Mouse (Mus musculus): ENCODE measurements at regions not wholly inside any gene's neighbourhood (a gene's known extent, or its start where the extent isn't known, plus 50 kb on each side); places are given as distances from the start of the nearest gene placed in this dataset.

DNA sequence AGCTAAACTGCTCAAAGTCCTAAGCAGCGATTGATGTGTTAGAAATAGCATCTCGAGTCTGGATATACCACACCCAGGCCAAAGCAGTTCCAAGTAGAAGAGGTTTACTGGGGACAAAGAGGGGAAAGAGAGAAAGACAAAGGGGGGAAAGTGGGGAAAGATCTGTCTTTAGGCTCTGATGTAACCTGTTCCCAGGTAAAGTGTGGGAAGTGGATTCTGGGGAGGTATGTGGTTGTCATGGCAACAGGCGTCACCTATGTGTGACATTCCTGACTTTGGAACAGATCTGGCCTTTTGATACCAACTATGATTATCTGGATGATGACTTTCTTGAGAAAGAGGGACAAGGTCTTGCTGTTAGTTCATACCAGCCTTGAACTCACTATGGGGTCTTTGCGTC lies 97.4 kb upstream of the Mark1 start:
- no peaks in the 10 kb centered on the region for H3K9me3 ChIP-seq (ENCODE audit: control insufficient read depth, low read length)
- WGBS, result 93% methylated on average over 4 of the region's 4 CpGs
- H3K4me2 ChIP-seq (ENCODE audit: low read length), result no peak overlapping the region
- no peak overlapping the region for H3K9ac ChIP-seq (replicated peaks; ENCODE audit: low read length)
- no peak overlapping the region for H3K4me3 ChIP-seq (replicated peaks; ENCODE audit: low read depth, low read length)
- DNase-seq (no peak), ATAC-seq (ENCODE audit: low FRiP score, low TSS enrichment) (no peak)
- no peaks in the 10 kb centered on the region for H3K27me3 ChIP-seq (ENCODE audit: control insufficient read depth, insufficient read depth, low read length)
- H3K27ac ChIP-seq (replicated peaks; ENCODE audit: low read depth, low read length), result no peak overlapping the region
- peaks cover 16% of the 10 kb centered on the region for H3K4me1 ChIP-seq (ENCODE audit: control insufficient read depth, insufficient read depth, low read length)
- no peaks in the 10 kb centered on the region for H3K36me3 ChIP-seq (ENCODE audit: control insufficient read depth, insufficient read depth, low read length)

DNA sequence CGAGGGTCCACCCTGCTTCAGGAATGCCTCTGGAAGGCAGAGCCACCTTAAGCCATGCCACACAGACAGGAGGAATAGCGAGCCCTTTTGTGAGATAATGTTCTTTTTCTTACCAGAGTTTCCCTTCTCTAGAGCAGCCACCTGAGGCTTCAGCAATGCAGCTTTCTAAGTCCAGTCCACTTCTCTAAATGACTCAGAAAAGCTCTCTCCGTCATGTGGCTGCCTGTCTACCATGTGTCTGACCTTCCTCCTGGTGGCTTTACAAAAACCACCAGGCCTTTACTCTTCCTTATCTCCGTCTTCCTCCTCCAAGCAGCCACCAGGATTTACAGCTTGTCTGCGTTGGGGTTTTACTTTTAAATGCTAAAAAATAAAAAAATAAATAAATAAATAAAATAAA lies 93.4 kb upstream of the Mark1 start:
- H3K36me3 ChIP-seq (ENCODE audit: control insufficient read depth, insufficient read depth, low read length), result no peaks in the 10 kb centered on the region
- H3K9ac ChIP-seq (replicated peaks; ENCODE audit: low read length), result no peak overlapping the region
- H3K4me1 ChIP-seq (ENCODE audit: control insufficient read depth, insufficient read depth, low read length), result no peaks in the 10 kb centered on the region
- no peaks in the 10 kb centered on the region for H3K9me3 ChIP-seq (ENCODE audit: control insufficient read depth, low read length)
- no peak overlapping the region for H3K4me2 ChIP-seq (ENCODE audit: low read length)
- H3K27me3 ChIP-seq (ENCODE audit: control insufficient read depth, insufficient read depth, low read length), result no peaks in the 10 kb centered on the region
- no peak for ATAC-seq (ENCODE audit: low FRiP score, low TSS enrichment)
- no peak overlapping the region for H3K4me3 ChIP-seq (replicated peaks; ENCODE audit: low read depth, low read length)
- no peak overlapping the region for H3K27ac ChIP-seq (replicated peaks; ENCODE audit: low read depth, low read length)
- DNase-seq, result no peak
- WGBS, result 93% methylated on average over 5 of the region's 5 CpGs

DNA sequence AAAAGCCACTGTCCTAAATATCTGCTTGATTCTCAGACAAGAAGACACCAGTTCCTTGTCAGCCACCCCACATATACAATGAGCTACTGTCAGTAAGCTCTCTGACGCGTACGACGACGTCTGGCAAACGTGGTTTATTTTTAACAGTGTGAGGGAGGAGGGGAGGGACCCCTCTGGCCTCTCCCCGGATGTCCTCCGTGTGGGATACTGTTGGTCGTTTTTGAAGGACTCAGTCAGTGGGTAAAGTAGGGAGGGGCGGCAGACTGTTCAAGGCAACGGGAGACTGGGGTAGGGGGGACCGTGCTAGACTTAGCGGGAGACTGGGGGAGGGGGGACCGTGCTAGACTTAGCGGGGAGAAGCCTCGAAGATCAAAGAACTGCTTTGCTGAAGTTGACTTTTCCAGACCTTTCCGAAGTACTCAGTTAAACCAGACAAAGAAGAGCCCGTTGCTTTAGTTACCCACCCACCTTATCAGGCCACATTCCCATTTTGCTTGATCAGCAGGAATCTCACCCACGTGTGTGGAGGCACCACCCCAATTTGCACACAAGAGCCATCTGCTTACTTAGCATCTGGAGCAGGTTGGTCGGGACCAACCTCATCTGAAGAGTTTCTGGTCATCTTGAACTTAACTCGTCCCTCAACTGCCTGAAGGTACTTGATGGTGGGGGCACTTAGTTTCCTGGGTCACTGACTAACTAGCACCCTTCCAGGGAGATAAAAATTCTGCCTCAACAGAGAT lies 92.6 kb upstream of the Mark1 start:
- Histone ChIP-seq H3K9me3 (ENCODE audit: control insufficient read depth, low read length) (no peaks in the 10 kb centered on the region), H3K4me1 (ENCODE audit: control insufficient read depth, insufficient read depth, low read length) (no peaks in the 10 kb centered on the region), H3K4me2 (ENCODE audit: low read length) (no peak overlapping the region), H3K27me3 (ENCODE audit: control insufficient read depth, insufficient read depth, low read length) (no peaks in the 10 kb centered on the region), H3K36me3 (ENCODE audit: control insufficient read depth, insufficient read depth, low read length) (no peaks in the 10 kb centered on the region), H3K4me3 (replicated peaks; ENCODE audit: low read depth, low read length) (no peak overlapping the region), H3K27ac (replicated peaks; ENCODE audit: low read depth, low read length) (no peak overlapping the region), H3K9ac (replicated peaks; ENCODE audit: low read length) (no peak overlapping the region)
- DNase-seq (no peak), ATAC-seq (ENCODE audit: low FRiP score, low TSS enrichment) (no peak)
- WGBS, result 56% methylated on average over 21 of the region's 21 CpGs

DNA sequence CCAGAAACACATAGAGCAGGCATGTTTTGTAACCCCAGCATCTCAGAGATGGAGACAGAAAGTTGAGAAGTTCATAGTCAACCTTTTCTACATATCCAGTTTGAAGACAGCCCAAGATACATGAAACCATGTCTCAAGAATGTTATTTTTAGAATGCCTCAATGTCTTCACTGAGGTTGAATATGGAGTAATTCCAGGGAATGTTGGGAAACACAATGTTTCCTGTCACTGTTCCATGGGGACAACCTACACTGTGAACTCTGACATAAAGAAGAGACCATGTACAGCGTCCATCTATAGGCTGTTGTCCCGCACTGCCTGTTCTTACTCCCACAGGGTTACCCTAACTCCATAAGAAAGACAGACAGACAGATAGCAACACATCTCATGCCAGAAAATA lies 89.8 kb upstream of the Mark1 start:
- Histone ChIP-seq H3K36me3 (ENCODE audit: control insufficient read depth, insufficient read depth, low read length) (no peaks in the 10 kb centered on the region), H3K9me3 (ENCODE audit: control insufficient read depth, low read length) (no peaks in the 10 kb centered on the region), H3K4me1 (ENCODE audit: control insufficient read depth, insufficient read depth, low read length) (no peaks in the 10 kb centered on the region), H3K27ac (replicated peaks; ENCODE audit: low read depth, low read length) (no peak overlapping the region), H3K9ac (replicated peaks; ENCODE audit: low read length) (no peak overlapping the region), H3K4me2 (ENCODE audit: low read length) (no peak overlapping the region), H3K27me3 (ENCODE audit: control insufficient read depth, insufficient read depth, low read length) (no peaks in the 10 kb centered on the region), H3K4me3 (replicated peaks; ENCODE audit: low read depth, low read length) (no peak overlapping the region)
- DNase-seq (no peak), ATAC-seq (ENCODE audit: low FRiP score, low TSS enrichment) (no peak)
- WGBS, result 89% methylated on average over 2 of the region's 2 CpGs

DNA sequence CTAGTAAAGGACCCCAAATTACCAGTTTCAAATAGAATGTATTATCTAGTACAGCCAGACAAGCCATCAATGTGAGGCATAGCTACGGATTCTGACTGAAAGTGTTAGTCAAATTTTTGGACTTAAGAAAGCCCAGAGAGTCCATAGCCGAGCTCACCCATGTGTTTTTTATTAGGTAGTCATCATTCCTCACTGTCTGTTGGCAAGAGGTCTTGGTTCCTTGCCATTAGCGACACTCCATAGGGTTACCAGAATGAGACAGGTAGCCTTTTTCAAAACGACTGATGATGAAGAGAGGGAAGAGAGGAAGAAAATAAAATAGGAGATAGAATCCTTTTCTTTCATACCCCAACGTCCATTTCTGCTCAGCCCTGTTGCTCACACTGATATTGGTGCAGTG lies 83.8 kb upstream of the Mark1 start:
- Histone ChIP-seq H3K27me3 (ENCODE audit: control insufficient read depth, insufficient read depth, low read length) (no peaks in the 10 kb centered on the region), H3K4me2 (ENCODE audit: low read length) (no peak overlapping the region), H3K4me3 (replicated peaks; ENCODE audit: low read depth, low read length) (no peak overlapping the region), H3K27ac (replicated peaks; ENCODE audit: low read depth, low read length) (no peak overlapping the region), H3K36me3 (ENCODE audit: control insufficient read depth, insufficient read depth, low read length) (no peaks in the 10 kb centered on the region), H3K4me1 (ENCODE audit: control insufficient read depth, insufficient read depth, low read length) (peaks cover 4% of the 10 kb centered on the region; the same call in 1 of the 2 replicates), H3K9me3 (ENCODE audit: control insufficient read depth, low read length) (no peaks in the 10 kb centered on the region), H3K9ac (replicated peaks; ENCODE audit: low read length) (no peak overlapping the region)
- ATAC-seq (ENCODE audit: low FRiP score, low TSS enrichment), result no peak
- 86% methylated on average over 5 of the region's 5 CpGs for WGBS
- DNase-seq, result no peak

DNA sequence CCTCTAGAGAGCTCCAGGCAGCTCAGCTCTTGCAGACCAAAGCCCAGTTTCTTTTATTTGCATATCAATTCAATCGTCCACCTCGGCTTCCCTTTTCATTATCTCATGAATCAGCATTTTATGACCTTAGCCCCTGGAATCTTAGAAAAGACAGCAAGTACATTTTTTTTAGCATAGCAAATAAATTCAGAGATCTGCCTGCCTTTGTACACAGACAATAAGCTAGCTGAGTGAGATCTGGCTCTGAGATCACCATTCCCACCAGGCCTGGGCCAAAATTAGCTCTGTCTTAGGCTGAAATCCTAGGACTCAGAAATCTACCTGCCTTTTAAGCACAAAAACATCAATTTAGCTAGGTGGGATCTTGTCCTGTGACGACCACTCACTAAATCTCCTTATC lies 80.7 kb upstream of the Mark1 start:
- Histone ChIP-seq H3K9ac (replicated peaks; ENCODE audit: low read length) (no peak overlapping the region), H3K36me3 (ENCODE audit: control insufficient read depth, insufficient read depth, low read length) (no peaks in the 10 kb centered on the region), H3K4me2 (ENCODE audit: low read length) (no peak overlapping the region), H3K27me3 (ENCODE audit: control insufficient read depth, insufficient read depth, low read length) (no peaks in the 10 kb centered on the region), H3K27ac (replicated peaks; ENCODE audit: low read depth, low read length) (peak overlapping the region; percentile 10), H3K9me3 (ENCODE audit: control insufficient read depth, low read length) (0 out of 2 replicates have a peak, but pooled peaks cover 4% of the 10 kb centered on the region), H3K4me1 (ENCODE audit: control insufficient read depth, insufficient read depth, low read length) (peaks cover 4% of the 10 kb centered on the region; the same call in 1 of the 2 replicates), H3K4me3 (replicated peaks; ENCODE audit: low read depth, low read length) (no peak overlapping the region)
- ATAC-seq (ENCODE audit: low FRiP score, low TSS enrichment) (no peak), DNase-seq (peak; percentile 19)
- WGBS, result 22% methylated on average over 3 of the region's 3 CpGs

DNA sequence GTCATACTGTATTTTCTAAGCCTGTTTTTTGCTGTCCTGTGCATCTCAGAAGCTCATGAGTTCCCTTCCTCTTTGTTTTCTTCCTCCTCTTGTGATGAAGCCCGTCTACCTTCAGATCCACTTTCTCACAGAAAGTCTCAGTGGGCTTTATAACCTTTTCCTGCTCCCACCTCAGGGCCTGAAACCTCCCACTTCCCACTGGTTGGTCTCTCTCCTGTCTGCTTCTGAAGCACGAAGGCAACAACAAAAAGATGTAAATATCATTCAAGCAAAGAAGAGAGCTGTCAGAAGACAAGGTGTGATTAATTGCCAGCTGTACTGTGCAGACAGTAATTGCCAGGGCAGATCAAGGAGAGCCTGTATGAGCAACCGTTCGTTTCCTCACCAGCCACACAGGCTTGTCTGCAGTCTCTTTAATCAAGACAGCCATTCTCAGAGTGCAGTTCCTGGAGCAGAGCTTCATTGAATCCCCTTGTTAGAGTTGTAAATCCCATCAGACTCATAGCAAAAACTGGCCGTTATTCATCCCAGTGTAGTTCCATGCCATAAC lies 80.0 kb upstream of the Mark1 start:
- Histone ChIP-seq H3K27me3 (ENCODE audit: control insufficient read depth, insufficient read depth, low read length) (no peaks in the 10 kb centered on the region), H3K9me3 (ENCODE audit: control insufficient read depth, low read length) (0 out of 2 replicates have a peak, but pooled peaks cover 4% of the 10 kb centered on the region), H3K4me3 (replicated peaks; ENCODE audit: low read depth, low read length) (no peak overlapping the region), H3K4me2 (ENCODE audit: low read length) (no peak overlapping the region), H3K4me1 (ENCODE audit: control insufficient read depth, insufficient read depth, low read length) (peaks cover 4% of the 10 kb centered on the region; the same call in 1 of the 2 replicates), H3K36me3 (ENCODE audit: control insufficient read depth, insufficient read depth, low read length) (no peaks in the 10 kb centered on the region), H3K9ac (replicated peaks; ENCODE audit: low read length) (no peak overlapping the region), H3K27ac (replicated peaks; ENCODE audit: low read depth, low read length) (peak overlapping the region; percentile 10)
- ATAC-seq (ENCODE audit: low FRiP score, low TSS enrichment), result no peak; the same call in 1 of the 2 replicates
- peak; percentile 44 for DNase-seq
- 22% methylated on average over 5 of the region's 5 CpGs for WGBS

DNA sequence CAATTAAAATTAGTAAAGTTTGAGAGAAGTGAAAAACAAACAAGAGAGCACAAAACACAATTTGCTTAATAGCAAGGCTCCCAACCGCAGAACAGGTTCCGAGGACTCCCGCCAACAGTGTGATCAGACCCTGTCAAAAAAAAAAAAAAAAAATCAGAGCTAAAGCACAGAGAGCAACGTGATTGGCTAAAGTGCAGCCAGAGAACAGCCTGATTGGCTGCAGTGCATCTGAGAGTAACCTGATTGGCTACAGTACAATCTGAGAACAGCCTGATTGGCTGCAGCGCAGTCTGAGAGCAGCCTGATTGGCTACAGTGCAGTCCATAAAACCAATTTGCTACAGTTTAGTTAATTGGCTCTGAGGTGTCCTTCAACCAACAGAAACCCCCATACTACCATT lies 74.6 kb upstream of the Mark1 start:
- H3K4me1 ChIP-seq (ENCODE audit: control insufficient read depth, insufficient read depth, low read length), result no peaks in the 10 kb centered on the region
- no peak overlapping the region for H3K4me2 ChIP-seq (ENCODE audit: low read length)
- no peak overlapping the region for H3K4me3 ChIP-seq (replicated peaks; ENCODE audit: low read depth, low read length)
- H3K36me3 ChIP-seq (ENCODE audit: control insufficient read depth, insufficient read depth, low read length), result no peaks in the 10 kb centered on the region
- DNase-seq (no peak), ATAC-seq (ENCODE audit: low FRiP score, low TSS enrichment) (no peak)
- no peaks in the 10 kb centered on the region for H3K27me3 ChIP-seq (ENCODE audit: control insufficient read depth, insufficient read depth, low read length)
- H3K27ac ChIP-seq (replicated peaks; ENCODE audit: low read depth, low read length), result no peak overlapping the region
- WGBS, result 88% methylated on average over 5 of the region's 5 CpGs
- no peak overlapping the region for H3K9ac ChIP-seq (replicated peaks; ENCODE audit: low read length)
- 0 out of 2 replicates have a peak, but pooled peaks cover 4% of the 10 kb centered on the region for H3K9me3 ChIP-seq (ENCODE audit: control insufficient read depth, low read length)

DNA sequence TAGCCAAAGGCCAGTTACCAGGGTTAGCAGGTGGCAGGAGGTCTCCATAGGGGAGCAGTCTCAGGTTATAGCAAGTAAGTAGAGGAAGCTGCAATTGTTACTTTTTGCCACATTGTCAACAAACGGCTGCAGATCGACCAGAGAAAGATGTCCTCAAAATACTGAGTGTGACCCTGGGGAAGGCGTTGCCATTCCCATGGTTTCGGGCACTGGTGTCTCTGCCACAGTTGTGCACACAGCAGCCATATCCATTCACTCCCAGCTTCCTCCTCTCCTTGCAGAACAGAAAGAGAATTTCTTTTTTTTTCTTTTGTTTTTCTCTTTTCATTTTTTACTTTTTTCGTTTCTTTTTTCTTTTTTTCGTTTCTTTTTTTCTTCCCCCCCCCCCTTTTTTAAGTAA lies 73.4 kb upstream of the Mark1 start:
- no peak overlapping the region for H3K9ac ChIP-seq (replicated peaks; ENCODE audit: low read length)
- H3K4me1 ChIP-seq (ENCODE audit: control insufficient read depth, insufficient read depth, low read length), result no peaks in the 10 kb centered on the region
- no peaks in the 10 kb centered on the region for H3K27me3 ChIP-seq (ENCODE audit: control insufficient read depth, insufficient read depth, low read length)
- no peak overlapping the region for H3K27ac ChIP-seq (replicated peaks; ENCODE audit: low read depth, low read length)
- WGBS, result 77% methylated on average over 6 of the region's 6 CpGs
- ATAC-seq (ENCODE audit: low FRiP score, low TSS enrichment) (no peak), DNase-seq (no peak)
- no peaks in the 10 kb centered on the region for H3K36me3 ChIP-seq (ENCODE audit: control insufficient read depth, insufficient read depth, low read length)
- no peak overlapping the region for H3K4me2 ChIP-seq (ENCODE audit: low read length)
- H3K4me3 ChIP-seq (replicated peaks; ENCODE audit: low read depth, low read length), result no peak overlapping the region
- 0 out of 2 replicates have a peak, but pooled peaks cover 4% of the 10 kb centered on the region for H3K9me3 ChIP-seq (ENCODE audit: control insufficient read depth, low read length)
